Mouse (Mus musculus) erythroid progenitor cell, adult 5-6 weeks (primary cell): ENCODE data around the gene Nrp2. TPM values are rescaled to one million over a fixed set of nuclear protein-coding genes. Genes with fewer than 3 reads are reported as not detected.

ENCODE experiments used
- ATAC-seq: replicated peaks from 2 replicates; pipeline ENCODE4 v1.8.0; 2016; ENCODE audit warnings: moderate number of reproducible peaks, mild to moderate bottlenecking, moderate TSS enrichment, inconsistent platforms; ENCODE audit not compliant: poor library complexity, low FRiP score, severe bottlenecking
- total RNA-seq, 2 experiments: library from RNA; stranded (forward) in 1 of 2; stranded (reverse) in 1 of 2; fragments of 150-400 nt in 1 of 2; fragments of 186-747, 209-891 nt in 1 of 2; gene quantifications; 2 replicates each; pipeline versions ENCODE4 v1.2.3 to v1.2.4; 2015 to 2017; ENCODE audit warnings: low replicate concordance in 2 of 2

Nrp2 gene
- total RNA-seq (2015; ENCODE audit: low replicate concordance) (0.72 and 1.7 TPM in 2 replicates), total RNA-seq (2017; ENCODE audit: low replicate concordance) (1.3 and 2.7 TPM in 2 replicates)

- ATAC-seq, result no peak
These were observed at the start of gene Nrp2 for GRCm38 (mm10) chr1:62703158-62704116. TSS of gene Nrp2 (plus strand) at chr1:62703285.

DNA sequence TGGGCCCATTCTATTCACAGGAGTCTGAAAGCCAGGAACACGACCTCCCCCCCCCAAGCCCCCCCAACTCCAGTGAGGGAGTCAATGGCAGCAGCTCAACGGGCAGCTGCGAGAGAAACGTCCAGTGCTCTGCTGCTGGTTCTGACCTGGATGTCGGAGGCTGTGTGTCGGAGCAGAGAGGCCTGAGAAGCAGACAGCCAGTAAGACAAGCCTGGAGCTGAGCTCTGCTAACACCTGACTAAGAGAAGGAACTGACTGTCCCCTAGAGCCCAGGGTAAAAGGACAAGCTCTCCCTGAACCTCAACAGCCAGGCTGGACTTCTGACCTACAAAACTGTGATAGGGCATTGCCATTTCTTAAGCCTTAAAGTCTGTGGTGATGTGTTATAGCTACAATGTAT, 48.6 kb upstream of the Nrp2 start:
- no peak for ATAC-seq

DNA sequence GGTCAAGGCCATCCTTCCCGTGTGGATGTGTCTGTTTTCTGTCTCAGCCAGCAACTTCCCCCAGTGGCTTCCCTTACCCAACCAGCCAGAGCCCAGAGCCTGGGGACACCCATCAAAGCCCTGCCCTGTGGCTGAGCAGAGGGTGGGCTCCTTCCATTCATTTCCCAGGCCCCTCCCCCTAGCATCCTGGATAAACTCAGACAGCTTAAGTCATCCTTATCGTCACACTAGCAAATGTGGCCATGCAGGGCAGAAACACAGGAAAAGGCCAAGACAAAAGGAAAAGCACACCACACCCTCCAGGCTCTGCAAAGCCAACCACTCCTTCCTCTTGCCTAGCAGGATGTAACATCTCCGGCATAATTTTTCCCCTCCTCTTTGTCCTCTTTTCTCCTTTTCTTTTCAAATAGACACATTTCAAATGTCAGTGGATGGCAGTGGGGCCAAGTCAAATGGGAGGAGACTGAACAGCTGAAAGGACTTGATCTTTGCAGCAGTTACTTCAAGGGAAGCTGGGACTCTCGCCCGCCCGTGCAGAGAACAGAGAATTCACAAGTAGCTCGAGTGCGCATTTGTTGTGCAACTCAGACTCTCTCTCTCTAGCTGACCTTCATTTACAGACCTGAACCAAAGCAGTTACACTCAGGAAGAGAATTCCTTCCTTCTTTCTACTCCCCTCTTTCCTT, 38.0 kb upstream of the Nrp2 start:
- no peak for ATAC-seq

GRCm38 (mm10) chr1:62665771-62666730, 37.0 kb upstream of the Nrp2 start:
- no peak for ATAC-seq

GRCm38 (mm10) chr1:62666780-62667179, 36.3 kb upstream of the Nrp2 start:
- ATAC-seq, result no peak

GRCm38 (mm10) chr1:62678611-62679344, 24.3 kb upstream of the Nrp2 start:
- no peak for ATAC-seq

DNA sequence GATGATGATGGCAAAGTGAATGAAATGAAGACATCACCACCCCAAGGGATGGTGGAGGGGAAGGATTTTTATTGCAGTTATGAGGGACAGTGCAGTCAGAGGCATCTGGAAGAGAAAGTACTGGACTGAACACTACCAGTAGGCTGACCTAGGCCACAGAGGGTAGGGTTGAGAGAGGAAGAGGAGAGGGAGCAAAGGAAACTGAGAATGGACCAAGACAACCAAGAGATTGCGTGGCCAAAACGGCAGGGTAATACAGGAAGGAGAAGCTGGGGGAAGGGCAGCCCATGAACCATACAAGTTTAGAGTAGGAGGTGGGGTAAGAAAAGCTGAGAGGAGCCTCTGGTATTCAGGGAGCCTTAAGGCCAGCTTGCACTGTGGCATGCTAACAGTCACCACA, 23.6 kb upstream of the Nrp2 start:
- ATAC-seq, result no peak

- ATAC-seq, result no peak
These were observed 20.4 kb upstream of the Nrp2 start for GRCm38 (mm10) chr1:62682456-62683385.

DNA sequence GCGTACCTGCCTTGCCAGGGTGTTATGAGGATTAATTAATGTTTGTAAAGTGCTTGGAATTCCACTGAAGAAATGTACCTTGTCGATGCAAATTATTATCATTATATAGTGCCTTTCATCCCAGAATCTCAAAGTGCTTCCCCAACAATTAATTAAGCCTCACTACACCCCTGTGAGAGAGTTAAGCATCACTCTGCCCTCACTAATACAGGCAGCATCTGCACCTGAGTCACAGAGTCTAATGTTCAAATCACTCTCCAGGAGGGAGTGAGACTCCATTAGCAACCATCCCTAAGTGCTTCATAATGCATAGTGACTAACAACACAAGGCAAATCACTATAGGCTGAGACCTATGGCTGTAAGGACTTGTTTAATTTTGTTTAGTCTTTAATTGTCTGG, 19.6 kb upstream of the Nrp2 start:
- ATAC-seq, result no peak

- no peak for ATAC-seq
These were observed 15.6 kb upstream of the Nrp2 start for GRCm38 (mm10) chr1:62687511-62687910.

DNA sequence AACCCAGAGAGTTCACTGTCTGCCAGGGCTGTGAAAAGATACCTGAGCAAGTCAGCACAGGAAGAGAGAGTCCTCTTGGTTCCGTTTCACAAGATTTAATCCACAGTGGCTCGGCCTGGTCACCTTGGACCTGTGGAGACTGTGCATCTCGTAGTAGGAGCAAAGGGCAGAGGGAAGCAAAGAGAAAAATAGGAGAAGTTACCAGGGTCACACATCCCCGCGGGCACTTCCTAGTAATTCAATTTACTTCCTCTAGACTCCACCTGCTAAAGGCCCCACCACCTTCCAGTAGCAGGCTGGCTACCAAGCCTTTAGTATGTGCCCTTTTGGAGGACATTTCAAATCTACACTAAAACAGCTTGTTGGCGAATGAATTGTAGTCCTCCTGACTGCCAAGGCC, 11.9 kb upstream of the Nrp2 start:
- no peak for ATAC-seq

- no peak for ATAC-seq
These were observed 6.6 kb upstream of the Nrp2 start for GRCm38 (mm10) chr1:62696312-62696982.

DNA sequence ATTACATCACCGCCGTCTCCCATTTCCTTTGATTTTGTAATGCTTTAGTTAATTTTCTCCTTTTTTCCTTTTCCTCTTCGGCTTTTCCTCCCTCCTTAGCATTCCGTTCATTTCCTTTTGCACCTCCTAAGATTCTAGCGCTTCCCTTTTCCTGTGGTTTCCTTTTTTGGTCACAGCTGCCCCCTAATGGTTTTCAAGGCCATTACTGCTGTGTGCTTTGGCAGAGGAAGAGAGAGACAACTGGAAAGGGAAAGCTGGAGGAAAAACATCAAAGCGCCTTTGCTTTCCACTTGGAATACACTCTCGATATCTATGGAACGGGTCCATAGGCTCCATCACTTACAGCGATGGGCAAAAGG, 6.1 kb upstream of the Nrp2 start:
- ATAC-seq, result no peak

DNA sequence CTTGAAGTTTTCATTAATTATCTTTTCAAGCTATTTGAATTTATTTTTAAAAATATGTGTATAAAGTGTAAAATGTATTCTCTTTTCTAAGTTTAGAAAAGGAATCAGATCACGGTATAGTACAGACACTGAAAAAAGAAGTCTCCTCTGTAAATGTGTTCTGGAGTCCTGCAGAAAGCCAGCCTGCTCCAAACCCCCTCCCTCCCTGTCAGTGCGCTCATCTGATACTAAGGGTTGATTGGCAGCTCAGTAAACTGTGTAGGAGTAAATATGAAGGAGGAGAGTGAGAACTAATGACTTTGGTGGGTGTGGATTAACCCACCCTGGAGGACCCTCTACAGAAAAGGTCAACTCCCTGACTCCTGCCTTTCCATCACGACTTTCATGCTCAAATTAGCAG, 5.7 kb upstream of the Nrp2 start:
- ATAC-seq, result no peak

DNA sequence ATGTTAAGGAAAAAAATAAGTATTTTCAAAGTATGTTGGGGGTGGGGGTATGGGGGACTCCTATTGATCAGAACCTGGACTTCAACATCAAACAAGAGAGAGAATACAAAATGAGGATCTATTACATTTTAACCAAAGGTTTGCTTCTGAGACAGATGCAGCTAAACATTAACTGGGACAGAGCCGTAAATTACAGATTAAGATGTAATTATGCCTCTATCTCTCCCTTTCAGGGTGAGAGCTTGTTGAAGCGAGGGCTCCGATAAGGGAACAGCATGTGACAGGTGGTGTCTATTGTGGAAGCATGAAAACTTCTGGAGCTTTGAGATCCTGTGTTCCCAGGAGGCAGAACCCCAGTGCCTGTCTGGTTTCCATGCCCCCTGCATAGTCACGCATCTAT, 3.3 kb upstream of the Nrp2 start:
- no peak for ATAC-seq

DNA sequence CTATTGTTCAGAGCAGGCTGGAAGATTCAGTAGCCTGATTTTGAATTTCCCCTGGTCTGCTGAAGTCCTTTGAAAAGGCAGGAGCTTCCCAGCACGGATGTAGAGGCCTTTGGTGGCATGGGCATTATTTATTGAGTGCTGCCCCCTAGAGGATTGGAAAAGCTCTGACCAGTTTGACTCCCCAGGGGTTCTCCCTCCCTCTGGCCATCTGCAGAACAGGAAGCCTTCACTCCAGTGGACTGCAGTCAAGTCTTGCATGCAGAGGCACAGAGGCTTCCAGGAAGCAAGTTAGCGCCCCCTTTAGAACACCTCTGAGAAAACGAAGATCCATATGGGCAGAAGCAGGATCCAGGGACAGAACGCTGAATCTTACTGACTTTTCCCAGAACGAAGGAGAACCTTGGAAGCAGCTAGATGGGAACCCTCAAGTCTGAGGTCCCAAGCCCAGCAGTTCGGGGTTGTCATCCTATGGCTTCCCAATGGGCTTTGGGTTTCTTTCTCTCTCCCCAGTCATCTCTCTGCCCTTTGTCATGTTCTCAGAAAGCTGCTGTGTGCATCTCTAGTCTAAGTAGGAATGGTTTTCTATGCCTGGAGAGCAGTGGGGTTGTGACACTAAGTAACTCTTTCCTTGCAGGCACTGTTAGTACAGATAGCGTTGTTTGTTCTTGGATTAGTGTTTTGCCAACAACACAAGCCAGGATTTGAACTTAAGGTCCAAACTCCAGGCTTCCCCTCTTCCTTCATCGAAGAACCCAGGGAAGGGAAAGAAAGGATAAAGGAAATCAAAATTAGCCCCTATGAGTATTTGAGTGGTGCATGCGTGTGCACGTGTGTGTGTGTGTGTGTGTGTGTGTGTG, 1.8 kb upstream of the Nrp2 start:
- ATAC-seq, result no peak

DNA sequence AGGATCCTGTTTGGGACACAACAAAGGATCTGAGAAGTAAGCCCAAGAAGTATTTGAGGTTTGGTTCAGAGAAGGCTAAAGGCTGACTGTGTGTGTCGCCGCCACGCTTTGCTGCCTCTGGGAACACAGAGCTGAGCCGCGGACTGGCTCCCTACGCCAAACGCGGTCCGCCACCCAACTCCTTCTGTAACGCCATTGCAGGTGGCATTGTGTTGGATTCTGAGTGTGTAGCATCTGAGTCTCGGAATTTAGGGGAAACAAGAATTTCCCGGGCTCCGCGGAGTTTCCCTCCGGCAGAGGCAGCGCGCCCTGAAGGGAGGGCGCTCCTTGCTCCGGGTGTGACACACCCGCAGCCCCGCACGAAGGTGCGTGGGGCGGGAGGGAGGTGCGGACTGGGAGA, 342 bp upstream of the Nrp2 start:
- no peak for ATAC-seq
